Mouse (Mus musculus) frontal cortex, adult 2 months (tissue): ENCODE measurements around the gene Crhr2. TPM values are rescaled to one million over a fixed set of nuclear protein-coding genes. Genes with fewer than 3 reads are reported as not detected.

Source experiments
- DNase-seq, 2 experiments: peaks; one replicate each; pipeline ENCODE4 v3.0.0; 2022; ENCODE audit warnings: low spot score in 1 of 2; ENCODE audit errors: extremely low spot score in 1 of 2
- polyA plus RNA-seq: library from polyadenylated mRNA; depleted of rRNA; stranded (reverse); fragments of >200 nt; gene quantifications from 2 replicates; pipeline ENCODE4 v1.2.3, GENCODE M21; 2012

Gene Crhr2
- polyA plus RNA-seq, 1 experiment = 2.7 TPM

DNA sequence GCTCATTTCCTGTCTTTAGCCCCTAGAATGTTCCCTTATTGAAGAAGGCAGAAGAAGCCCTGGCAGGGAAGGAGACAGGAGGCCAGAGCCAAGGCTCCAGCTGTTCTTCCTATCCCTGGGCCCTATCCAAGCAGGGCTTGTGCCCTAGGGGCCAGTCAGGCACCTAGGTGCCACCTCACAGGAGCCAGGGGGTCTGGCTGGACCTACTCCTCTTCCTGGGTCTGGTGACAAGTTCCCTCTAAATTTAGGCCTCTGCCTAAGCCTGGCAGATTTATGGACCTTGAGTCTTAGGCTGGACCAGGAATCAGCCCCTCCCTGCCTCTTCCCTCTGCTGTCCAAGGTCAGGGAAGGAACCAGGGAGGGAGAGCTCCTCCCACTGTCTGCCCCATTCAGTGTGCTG is 4.4 kb downstream of the Crhr2 start:
- no peak for DNase-seq

DNA sequence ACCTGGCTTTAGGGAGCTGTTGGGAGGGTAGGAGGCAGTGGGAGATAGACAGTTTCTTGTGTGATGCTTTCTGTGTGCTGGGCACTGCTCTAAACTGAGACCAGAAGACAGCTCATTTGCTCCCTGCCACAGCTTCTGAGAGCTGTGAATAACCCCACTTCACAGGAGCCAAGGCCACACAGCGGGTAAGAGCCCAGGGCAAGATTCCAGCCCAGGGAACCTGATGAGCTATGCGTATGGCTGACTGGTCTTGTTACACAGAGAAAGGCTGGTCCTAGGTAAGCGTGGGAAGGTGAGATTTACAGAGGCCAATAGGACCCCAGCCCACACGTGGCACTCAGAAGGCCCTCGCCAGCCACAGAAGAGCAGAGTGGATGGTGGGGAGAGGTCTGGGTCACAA is 6.2 kb downstream of the Crhr2 start:
- DNase-seq = no peak

GRCm38 (mm10) chr6:55123056-55123455 is 9.8 kb downstream of the Crhr2 start:
- DNase-seq = no peak

GRCm38 (mm10) chr6:55117325-55118109 is 15.3 kb downstream of the Crhr2 start:
- no peak for DNase-seq

DNA sequence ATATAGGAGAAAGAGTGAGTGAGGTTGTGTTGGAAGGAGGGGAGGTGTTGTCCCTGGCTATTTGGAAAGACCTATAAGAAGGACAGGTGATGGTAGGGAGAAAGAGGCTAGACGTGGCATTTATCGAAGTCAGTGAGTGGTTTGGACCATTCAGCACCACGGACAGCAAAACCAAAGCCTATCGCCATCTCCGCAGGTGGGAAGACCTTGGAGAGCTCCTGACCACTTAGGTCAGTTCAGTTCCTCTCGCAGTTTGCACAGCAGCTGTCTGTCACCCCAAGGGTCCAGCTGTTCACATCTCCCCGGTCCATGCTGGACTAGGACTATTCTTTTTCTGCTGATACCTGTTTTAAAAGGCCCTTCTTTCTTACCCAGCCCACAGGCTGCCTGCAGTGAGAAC is 24.5 kb downstream of the Crhr2 start:
- DNase-seq = no peak

DNA sequence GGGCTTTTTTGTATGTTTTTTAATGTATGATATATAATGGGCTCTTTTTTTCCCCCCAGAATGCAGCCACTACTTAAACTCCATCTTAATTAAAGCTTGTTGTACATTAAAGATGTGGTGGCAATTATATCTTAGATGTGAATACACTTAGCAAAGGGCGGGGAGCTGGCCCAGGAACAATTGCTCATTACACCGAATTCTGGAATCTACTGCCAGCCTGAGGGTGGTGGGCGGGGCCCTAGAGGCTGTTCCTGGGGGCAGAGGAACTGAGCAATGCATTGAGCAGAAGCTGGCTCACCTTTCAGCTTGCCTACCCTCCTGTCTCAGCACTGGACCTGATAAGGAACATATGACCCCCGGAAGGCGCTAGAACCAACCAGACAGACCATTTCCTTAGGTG is 34.2 kb downstream of the Crhr2 start:
- DNase-seq = no peak

- peak in 1 of 2 experiments; percentile 50 for DNase-seq
Observed at GRCm38 (mm10) chr6:55098030-55098429, 34.8 kb downstream of the Crhr2 start.

DNA sequence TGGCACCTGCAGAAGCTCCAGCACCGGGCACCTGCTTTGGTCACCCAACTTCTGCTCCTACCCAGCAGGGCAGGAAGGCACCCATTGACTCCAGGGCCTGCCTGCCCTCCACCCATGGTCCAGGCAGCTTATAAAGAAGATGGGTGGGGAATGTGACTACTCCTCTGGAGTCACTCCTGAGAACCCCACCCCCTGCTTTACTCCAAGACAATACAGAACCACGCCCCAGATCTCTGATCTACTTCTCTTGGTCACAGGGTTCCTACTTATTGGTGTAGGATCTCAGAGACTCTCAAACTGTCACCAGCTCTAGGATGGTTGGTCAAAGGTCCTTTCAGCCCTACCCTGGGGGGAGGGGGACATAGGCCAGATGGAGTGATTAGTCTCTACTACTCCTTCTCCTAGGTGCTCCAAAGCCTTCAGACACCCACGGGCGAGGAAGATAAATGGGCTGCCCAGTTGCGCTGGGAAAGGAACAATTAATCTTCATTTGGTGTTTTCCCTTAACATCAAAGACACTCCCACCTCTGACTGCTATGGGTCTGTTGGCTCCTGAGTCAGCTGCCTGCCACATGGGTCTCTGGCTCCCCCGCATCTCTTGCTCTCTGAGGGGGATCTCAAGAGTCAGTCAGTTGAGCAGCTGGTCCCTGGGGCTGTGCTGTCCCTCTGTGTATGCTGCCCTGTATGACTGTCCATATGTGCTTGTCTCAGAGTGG is 39.2 kb downstream of the Crhr2 start:
- no peak for DNase-seq

DNA sequence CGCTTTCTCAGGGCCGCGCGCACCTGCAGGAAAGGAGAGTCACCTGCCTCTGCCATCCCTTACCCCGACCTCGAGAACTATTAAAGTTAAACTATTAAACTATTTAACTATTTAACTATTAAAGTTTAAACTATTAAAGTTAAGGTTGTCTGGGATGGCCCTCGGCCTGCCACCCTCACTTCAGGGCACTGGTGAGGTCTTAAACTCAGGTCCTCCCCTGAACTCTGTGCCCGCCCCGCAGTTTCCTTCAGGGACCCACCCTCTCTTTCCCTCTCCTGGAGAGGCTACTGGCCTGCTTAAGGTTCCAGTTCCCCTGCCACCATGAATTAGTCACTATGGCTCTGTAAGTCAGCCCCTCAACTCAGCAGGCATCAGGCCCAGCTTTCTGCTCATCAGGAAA is 41.4 kb downstream of the Crhr2 start:
- no peak for DNase-seq

DNA sequence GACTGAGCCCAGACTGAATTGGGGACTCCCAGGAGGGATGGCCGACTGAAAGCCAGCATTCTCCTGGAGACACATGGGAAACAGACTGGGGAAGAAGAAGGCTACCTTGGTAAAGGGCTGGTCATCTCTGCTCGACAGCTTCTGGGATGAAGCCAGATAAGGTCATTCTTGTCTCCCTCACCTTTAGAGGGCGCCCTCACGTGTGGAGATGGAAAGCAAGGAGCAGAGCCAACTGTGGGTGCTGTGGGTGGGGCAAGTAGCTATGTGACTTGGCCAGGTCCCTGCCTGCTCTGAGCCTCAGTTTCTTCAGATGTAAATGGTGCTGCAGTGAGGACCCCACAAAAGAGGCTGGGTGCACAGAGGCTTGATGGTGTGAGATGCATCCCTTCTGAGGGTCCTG is 42.2 kb downstream of the Crhr2 start:
- no peak for DNase-seq

DNA sequence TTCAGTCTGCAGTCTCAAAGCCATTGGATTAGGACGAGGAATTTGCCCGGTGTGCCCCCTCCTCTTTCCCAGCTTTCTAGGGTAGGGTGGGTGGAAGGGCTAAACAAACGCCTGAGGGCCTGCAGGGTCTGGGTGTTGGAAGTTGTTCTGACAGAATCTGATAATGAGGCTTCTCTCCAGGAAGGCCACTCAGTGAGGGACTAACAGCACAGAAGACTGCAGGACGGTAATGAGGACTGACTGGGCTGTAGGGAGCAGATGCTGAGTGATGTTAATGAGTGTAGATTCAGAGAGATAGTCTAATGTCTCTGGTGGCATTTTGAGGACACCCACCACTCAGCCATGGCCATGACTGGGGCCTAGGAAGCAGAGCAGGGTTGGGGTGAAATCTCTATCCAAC is 45.5 kb downstream of the Crhr2 start:
- no peak for DNase-seq

DNA sequence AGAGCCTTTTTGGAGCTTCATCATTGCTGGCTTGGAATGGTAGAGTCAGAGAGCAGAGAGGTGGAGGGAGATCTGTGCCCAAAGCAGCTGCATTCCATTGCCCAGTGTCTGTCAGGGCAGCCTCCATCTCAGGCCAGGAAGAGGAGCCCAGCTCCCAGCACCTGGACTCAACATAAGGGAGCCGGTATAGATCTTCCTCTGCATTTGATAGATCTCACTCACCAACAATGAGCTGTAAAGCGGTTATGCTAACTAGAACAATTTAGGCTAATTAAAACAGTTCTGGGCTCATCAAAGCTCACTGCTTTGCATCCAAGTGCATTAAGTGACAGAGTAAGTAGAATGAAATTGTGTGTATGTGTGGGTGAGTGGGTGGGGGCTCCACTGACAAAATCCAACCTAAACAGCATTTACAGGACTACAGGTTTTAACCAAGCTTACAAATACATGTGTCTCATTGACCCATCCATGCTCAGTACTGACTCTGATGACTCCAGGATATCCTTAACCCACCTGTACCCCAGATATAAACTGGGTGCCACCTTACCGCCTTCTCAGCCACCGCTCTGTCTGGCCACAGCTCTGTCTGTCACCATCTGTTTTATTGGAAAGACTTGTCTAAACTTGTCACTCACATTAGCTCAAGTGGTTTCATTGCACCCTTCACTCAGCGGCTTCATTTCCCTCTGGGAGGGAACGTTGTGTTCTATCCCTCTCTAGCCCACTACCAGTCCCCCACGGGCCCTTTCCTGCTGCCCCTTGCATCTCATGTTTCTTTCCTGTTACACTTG is 50.4 kb downstream of the Crhr2 start:
- DNase-seq = no peak

- no peak for DNase-seq
Observed at GRCm38 (mm10) chr6:55081379-55081778, 51.4 kb downstream of the Crhr2 start.

- peak in 1 of 2 experiments; percentile 42 for DNase-seq
Observed at GRCm38 (mm10) chr6:55076561-55077255, 56.1 kb downstream of the Crhr2 start.

DNA sequence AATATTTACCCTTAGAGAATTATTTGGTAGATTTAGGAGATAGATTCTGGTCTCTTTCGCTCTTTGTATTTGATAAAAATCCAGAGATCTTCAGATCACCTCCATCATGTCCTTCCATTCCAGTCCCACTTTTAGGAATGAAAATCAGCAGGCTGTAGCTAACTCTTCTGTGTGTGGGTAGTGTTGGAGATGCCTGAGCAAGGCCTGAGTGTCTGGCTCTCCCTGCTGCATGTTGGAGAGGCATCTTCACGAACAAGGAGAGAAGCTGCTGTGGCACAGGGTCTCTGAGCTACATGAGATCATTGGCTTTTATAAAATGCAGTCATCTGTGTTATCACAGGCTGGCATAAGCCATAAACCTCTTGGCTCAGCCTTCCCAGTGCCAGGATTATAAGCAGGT is 66.9 kb downstream of the Crhr2 start:
- peak in 1 of 2 experiments; percentile 39 for DNase-seq

DNA sequence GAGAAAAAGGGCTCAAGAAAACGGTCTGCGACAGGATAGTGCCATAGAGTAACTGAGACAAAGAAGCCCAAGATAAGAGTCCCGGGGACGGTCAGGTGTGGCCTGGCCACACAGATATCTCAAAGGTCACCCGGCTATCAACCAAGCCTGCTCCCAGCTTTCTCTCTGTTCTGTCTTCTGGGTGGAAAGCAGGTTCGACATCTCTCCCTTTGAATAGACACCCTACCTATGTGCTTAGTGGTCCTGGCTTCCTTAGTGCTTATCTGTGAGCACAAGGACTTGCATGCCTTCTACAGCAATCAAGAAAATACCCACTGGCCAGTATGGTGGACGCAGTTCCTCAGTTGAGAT is 68.4 kb downstream of the Crhr2 start:
- DNase-seq = no peak

DNA sequence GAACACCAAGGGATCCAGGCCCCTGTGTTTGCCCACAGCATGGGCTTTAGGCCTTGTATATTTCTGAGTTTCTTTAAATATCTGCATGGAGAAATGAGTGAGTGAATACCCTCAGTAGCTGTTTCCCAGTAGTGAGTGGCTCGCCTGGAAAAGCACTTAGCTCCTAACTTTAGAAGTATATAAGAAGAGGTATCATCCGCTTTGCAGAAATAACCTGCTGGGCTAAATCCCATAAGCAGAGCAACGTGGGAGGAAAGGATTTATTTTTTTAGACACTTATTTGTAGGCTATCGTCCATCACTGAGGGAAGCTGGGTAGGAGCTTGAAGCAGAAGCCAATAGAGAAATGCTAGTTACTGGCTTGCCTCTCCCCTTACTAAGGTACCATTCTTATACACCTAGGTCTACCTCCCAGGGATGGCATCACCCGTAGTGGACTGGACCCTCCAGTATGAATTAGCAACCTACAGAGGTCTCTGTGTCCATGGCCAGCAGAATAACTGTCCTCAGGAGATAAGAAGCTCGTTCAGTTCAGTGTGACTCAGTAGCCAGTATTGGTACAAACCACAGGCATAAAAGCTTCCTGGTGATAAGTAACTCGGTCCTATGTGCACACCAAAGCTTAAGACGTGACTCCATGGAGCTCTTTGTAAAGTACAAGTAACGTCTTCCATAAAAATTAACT is 68.9 kb downstream of the Crhr2 start:
- no peak for DNase-seq

DNA sequence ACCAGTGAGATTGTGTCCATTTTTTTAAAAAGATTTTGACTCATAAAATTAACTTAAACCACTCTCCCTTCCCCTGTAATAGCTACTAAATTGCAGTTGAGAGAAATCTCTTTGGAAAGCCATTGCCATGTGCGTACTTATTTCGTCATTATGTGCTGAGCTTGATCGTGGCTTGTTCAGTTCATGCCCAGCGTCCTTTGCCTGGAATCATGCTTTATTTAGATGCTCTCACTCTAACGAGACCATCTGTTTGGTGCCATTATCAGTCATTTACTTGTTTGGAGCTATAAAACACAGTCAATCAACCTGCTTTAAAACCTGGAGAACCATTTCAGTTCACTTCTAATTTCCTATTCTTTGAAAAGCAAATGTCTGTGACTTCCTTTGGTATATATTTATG is 70.6 kb downstream of the Crhr2 start:
- no peak for DNase-seq

DNA sequence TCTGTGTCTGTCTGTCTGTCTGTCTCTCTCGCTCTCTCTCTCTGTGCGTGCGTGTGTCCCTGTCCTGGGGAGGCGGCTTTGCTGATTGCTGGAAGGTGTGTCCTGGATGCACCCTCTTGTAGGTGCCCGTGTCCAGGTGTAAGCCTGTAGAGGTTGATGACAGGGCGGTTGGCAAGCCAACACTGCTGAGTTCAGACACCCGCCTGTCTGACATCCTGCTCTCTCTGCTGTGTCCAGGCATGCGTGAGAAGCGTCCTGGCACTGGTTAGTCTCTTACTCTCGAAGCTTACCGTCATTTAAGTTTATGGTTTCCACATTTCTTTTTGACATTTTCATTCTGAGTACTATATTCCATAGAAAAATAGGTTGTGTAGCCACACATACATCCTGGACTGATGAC is 71.5 kb downstream of the Crhr2 start:
- DNase-seq = no peak

DNA sequence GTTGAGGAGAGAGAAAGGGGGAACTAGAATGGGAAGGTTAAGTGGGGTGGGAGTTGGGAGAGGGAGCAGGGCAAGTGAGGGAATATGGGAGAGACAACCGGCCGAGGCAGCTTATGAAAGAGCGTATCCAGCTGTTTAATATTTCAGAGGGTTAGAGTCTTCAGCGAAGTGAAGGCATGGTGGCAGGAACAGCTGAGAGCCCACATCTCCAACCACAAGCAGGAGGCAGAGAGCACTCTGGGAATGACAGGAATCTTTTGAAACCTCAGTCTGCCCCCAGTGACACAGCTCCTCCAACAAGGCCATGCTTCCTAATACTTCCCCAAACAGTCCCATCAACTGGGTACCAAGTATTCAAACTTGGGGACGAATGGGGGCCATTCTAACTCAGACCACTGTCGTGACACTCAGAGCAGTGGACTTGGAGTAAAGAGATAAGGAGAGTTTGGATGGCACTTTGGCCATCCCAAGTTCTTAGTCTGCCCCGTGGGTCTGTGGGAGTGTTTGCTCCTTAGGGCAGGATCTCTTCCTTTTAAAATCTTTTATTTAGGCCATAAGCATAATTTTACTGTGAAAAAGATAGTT is 72.5 kb downstream of the Crhr2 start:
- no peak for DNase-seq
